Mouse (Mus musculus) 3134 (cell line): ENCODE data around the gene Adgrb3.

ENCODE experiments used
- DNase-seq: peaks from one replicate; pipeline ENCODE4 v3.0.0-alpha.2; 2011; ENCODE audit warnings: low spot score; ENCODE audit not compliant: insufficient read length; ENCODE audit errors: extremely low read depth

Gene Adgrb3

DNA sequence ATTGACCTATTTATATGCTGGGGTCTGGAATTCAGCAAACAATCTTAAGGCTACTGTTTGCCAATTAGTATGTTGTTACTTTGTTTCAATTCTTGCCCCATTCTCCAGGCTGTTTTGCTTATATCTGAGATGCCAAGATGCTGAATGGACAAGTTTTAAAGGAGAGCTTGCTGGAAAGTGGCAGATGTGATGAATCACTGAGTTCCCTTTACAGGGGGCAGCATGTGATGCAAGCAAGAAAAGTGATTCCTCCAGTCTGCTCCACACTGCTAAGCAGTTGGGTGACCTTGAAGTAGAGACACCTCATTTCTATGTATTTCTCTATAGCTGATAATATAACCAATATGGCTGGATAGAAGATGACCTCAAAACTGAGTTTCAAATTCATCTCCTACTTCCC lies 512.4 kb downstream of the Adgrb3 start:
- no peak for DNase-seq

GRCm38 (mm10) chr1:25312344-25312743 lies 517.2 kb downstream of the Adgrb3 start:
- DNase-seq: no peak

DNA sequence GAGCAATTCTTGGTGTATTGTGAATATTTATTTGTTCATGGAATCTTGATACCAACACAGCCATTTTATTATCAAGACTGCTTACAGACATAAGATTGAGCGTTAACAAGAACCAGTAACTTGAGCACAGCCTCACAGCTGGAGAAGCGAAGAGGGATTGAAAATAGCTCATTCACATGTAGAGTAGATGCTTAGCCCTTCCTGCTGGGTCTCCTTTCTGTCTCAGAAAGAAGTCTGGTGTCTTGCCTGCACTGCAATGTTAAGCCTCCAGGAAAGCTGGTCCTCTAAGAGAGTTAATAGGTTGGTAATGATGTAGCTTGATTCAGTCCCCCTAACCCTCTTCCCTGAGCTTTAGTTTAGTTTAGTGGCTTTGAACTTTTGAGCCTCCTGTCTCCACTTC lies 519.4 kb downstream of the Adgrb3 start:
- no peak for DNase-seq

DNA sequence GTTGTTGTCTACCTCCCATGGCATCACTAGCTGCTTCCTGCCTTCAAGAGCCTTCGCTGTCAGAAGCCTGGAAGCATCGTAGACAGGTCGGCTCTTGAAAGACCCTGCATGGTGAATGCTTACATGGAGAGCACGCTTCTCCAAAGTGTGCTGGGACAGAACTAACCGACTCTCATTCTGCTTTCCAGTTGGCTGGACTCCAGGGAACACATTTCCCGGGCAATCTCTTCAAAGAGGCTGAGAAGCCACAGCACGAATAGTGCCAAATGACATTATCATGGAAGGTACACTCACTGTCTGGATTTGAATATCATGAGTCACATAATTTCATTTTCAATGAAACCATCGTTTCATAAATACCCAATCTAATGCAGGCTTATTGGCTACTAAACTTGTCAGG lies 548.0 kb downstream of the Adgrb3 start:
- DNase-seq: no peak

DNA sequence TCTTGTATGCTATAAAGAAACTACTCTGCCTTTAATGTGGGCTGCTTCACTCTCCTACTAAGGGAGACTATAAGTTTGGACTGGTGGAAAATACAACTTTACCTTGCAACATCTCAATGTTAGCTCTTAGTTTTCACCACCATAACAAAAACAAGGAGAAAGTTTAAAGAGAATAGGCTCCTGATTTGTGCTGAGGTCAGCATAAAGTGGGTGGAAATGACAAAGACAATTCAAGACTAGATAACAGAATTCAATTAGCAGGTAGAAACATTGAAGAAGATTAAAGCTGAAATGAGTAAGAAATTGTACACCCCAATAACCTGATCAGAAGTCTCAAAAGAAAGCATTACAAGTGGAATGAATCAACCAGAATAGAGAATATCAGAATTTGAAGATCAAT lies 578.9 kb downstream of the Adgrb3 start:
- no peak for DNase-seq

- DNase-seq: no peak
Measured at GRCm38 (mm10) chr1:25242436-25242835, 587.1 kb downstream of the Adgrb3 start.

DNA sequence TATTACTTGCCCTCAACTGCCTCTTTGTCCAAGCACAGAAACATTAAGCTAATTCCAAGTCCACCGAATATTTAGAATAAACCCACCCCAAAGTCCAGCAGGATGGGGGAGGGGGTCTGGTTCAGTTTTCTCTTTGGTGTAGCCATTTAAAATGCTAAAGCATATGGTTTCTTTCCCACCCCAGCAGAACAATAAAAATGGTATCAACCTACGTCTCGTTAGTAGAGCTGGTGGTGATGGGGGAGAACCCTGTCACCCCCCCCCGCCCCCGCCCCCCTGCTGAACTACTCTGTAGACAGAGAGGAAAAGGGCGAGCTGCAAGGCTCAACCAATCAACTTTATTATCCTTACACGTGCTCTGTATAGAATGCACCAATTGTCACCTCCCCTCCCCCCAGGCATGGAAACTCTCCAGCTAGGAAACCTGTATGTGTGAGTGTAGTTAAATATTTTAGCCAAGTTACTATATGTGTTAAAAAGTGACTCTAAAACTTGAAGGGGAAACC lies 600.2 kb downstream of the Adgrb3 start:
- DNase-seq: no peak

DNA sequence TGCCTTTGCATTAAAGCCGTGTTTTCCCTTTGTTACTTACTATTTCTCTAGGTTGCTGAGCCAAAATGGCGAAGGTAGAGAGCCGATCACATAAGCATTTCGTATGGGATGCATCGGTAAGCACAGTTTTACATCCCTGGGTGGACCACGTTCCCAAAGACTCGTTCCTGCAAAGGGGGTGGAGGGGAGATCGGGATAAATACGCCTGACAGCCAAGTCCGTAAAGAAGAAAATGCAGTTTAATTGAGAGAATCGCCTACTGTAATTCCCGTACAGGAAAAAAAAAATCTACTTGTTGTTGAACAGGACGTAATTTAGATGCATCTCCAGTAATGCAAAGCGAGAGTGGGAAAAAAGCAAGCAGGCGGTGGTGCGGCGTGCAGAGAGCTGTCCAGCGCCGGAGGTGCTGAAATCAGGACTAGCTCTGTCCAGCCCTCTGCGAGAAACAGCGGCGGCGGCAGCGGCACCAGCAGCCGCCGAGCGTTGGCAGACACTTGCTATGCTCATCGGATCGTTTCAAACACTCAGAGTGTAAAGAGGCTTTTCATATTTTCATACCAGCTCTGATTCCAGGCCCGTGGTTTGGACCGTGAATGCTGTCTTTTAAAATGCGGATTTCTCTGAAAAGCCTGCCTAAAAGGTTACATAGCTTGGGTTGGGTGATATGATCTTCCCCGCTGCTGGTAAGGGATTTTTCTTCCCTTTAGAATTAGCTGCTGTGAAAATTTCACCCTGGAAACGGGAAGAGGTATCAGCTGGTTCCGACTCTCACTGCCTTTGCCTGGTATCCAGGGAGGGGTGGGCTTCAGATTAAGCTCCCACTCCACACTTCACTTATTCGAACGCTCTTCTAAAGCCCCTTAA lies 600.9 kb downstream of the Adgrb3 start:
- peak; percentile 3 for DNase-seq

- no peak for DNase-seq
Measured at GRCm38 (mm10) chr1:25227880-25228279, 601.6 kb downstream of the Adgrb3 start.

DNA sequence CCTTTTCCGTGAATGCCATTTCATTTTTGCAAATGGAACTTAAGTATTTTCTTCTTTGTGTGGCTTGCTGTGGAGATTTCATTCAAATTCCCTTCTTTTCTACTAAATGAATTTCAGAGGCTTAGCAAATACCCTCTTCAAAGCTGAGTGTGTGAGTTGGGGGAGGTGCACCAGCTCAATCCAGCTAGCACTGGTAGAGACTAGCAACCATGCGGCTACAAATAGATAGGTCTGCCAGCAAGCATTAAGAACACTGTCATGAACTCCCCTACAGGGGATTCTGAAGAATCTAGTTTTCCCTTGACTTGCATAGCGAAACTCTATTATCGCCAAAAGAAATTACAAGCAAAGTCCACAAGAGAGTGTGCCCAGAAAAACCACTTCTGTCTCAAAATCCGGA lies 624.9 kb downstream of the Adgrb3 start:
- DNase-seq: no peak

DNA sequence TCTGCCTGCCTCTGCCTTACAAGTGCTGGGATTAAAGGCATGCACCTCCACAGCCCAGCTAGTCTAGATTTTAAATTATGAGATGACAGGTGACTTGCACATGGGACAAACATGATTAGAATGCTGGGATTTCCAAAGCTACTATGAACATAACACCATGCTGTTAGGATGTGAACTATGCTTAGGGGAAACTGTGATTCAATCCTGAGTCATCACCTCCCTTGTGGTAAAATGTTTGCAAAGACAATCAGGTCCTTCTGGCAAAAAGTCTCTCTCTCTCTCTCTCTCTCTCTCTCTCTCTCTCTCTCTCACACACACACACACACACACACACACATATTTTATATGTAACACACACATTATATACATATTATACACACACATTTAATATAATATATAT lies 630.1 kb downstream of the Adgrb3 start:
- no peak for DNase-seq

DNA sequence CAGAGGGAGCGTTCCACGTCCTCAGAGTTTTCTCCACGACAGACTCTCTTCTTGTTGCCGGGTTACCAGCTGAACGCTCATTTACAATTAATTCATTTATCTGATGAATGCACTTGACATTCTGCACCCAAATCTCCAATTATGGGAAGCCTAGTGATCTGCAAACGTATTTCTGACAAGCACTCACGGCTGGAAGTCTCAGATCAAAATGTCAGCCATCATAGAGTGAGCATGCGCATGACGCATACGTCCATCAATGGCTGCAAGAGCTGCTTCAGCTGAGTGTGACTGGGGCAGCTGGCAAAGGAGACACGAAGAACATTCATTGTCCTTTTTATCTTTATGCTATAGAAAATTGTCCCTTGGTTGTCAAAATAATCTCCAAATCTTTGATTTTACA lies 637.5 kb downstream of the Adgrb3 start:
- no peak for DNase-seq

DNA sequence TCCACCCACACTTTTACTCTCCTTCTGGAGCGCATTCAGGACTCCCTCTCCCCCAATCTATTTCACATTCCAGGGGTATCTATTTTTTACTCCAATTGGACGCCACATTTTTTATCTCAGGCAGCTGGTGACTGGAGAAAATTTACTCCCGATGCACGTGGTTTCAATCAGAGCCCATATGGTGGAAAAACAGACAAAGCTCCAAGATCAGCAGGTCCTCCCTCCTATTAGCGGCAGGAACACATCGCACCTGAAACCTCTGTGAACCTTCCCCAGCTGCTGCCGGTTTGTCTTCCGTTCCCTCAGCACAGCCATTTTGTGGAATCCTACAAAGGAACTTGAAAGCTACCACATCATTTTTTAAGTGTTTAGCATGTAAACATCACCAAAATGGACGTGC lies 640.2 kb downstream of the Adgrb3 start:
- no peak for DNase-seq

DNA sequence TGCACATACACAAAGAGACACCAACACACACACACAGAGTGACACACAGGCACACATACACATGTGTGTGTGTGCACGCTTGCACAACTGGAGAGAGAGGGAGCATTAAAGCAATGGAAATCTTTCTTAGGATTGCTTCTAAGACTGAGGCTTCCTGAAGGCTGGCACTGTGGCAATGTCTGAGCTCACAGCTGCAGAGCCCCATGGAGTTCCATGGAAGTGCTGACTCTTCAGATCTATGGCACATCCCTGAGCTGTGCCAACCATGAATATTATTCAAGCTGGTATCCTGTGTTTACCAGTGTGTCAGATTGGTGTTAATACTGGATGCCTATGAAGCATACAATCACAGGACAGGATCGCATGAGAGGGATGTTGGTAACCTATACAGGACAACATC lies 643.6 kb downstream of the Adgrb3 start:
- no peak for DNase-seq

GRCm38 (mm10) chr1:25181881-25182280 lies 647.6 kb downstream of the Adgrb3 start:
- DNase-seq: no peak

- DNase-seq: no peak
Measured at GRCm38 (mm10) chr1:25180615-25181014, 648.9 kb downstream of the Adgrb3 start.

- DNase-seq: no peak
Measured at GRCm38 (mm10) chr1:25179860-25180582, 649.5 kb downstream of the Adgrb3 start.

- no peak for DNase-seq
Measured at GRCm38 (mm10) chr1:25178347-25179130, 651.0 kb downstream of the Adgrb3 start.

DNA sequence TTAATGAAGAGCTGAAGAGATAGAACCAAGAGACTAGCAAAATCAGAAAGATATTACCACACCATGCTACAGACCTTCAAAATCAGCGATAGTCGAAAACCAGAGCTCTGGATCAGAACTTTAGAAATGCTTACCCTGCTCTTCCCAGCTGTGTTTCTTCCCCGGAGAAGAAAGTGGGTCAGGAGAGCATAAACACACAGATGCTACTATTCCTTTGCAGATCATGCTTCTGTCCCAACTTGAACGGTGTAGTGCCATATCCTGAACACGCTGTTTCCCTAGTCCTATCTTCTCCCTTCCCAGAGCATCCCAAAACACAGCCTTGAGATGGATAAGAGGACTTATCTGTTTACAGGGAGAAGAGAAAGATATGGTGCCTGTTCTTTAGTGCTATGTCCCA lies 662.4 kb downstream of the Adgrb3 start:
- DNase-seq: no peak

- no peak for DNase-seq
Measured at GRCm38 (mm10) chr1:25166036-25166796, 663.3 kb downstream of the Adgrb3 start.
